Mouse (Mus musculus): Measurements from ENCODE around the gene B230118H07Rik. TPM values are rescaled to one million over a fixed set of nuclear protein-coding genes. Genes with fewer than 3 reads are reported as not detected.

Gene B230118H07Rik
- polyA plus RNA-seq, 1 experiment, result 0.46 TPM

- Histone ChIP-seq H3K27me3 (ENCODE audit: control insufficient read depth, insufficient read depth, low read length) (no peaks in the 10 kb centered on the region), H3K27ac (ENCODE audit: insufficient read depth, low read depth, low read length) (no peak overlapping the region), H3K4me1 (ENCODE audit: control insufficient read depth, insufficient read depth, insufficient read length, low read length) (no peaks in the 10 kb centered on the region; the same call in 1 of the 2 replicates), H3K4me3 (ENCODE audit: low read depth, low read length) (no peak overlapping the region), H3K36me3 (ENCODE audit: control insufficient read depth, insufficient read depth, low read length) (no peaks in the 10 kb centered on the region)
- WGBS, result 88% methylated on average over 6 of the region's 6 CpGs
- TF ChIP-seq CTCF (IDR thresholded peaks at IDR 0.05; ENCODE audit: extremely low read depth, insufficient read length, insufficient replicate concordance, low read depth, low read length) (no peak), POLR2A (IDR thresholded peaks at IDR 0.05; ENCODE audit: low read depth, low read length) (no peak)
Measured at GRCm38 (mm10) chr2:101563206-101563605, 86.1 kb downstream of the B230118H07Rik start.

GRCm38 (mm10) chr2:101559431-101559830 lies 89.9 kb downstream of the B230118H07Rik start:
- TF ChIP-seq POLR2A (IDR thresholded peaks at IDR 0.05; ENCODE audit: low read depth, low read length), result no peak
- TF ChIP-seq CTCF (IDR thresholded peaks at IDR 0.05; ENCODE audit: extremely low read depth, insufficient read length, insufficient replicate concordance, low read depth, low read length), result no peak
- no peak overlapping the region for H3K4me3 ChIP-seq (ENCODE audit: low read depth, low read length)
- H3K4me1 ChIP-seq (ENCODE audit: control insufficient read depth, insufficient read depth, insufficient read length, low read length), result no peaks in the 10 kb centered on the region
- H3K27me3 ChIP-seq (ENCODE audit: control insufficient read depth, insufficient read depth, low read length), result no peaks in the 10 kb centered on the region
- no peak overlapping the region for H3K27ac ChIP-seq (ENCODE audit: insufficient read depth, low read depth, low read length)
- no peaks in the 10 kb centered on the region for H3K36me3 ChIP-seq (ENCODE audit: control insufficient read depth, insufficient read depth, low read length)
- 80% methylated on average over 3 of the region's 3 CpGs for WGBS

GRCm38 (mm10) chr2:101555886-101556285 lies 93.4 kb downstream of the B230118H07Rik start:
- Histone ChIP-seq H3K36me3 (ENCODE audit: control insufficient read depth, insufficient read depth, low read length) (no peaks in the 10 kb centered on the region), H3K4me3 (ENCODE audit: low read depth, low read length) (no peak overlapping the region), H3K4me1 (ENCODE audit: control insufficient read depth, insufficient read depth, insufficient read length, low read length) (no peaks in the 10 kb centered on the region), H3K27ac (ENCODE audit: insufficient read depth, low read depth, low read length) (no peak overlapping the region), H3K27me3 (ENCODE audit: control insufficient read depth, insufficient read depth, low read length) (no peaks in the 10 kb centered on the region)
- TF ChIP-seq CTCF (IDR thresholded peaks at IDR 0.05; ENCODE audit: extremely low read depth, insufficient read length, insufficient replicate concordance, low read depth, low read length), result no peak
- no peak for TF ChIP-seq POLR2A (IDR thresholded peaks at IDR 0.05; ENCODE audit: low read depth, low read length)
- 89% methylated on average over 1 of the region's 1 CpGs for WGBS

GRCm38 (mm10) chr2:101553851-101554250 lies 95.5 kb downstream of the B230118H07Rik start:
- Histone ChIP-seq H3K4me3 (ENCODE audit: low read depth, low read length) (no peak overlapping the region), H3K4me1 (ENCODE audit: control insufficient read depth, insufficient read depth, insufficient read length, low read length) (no peaks in the 10 kb centered on the region), H3K27ac (ENCODE audit: insufficient read depth, low read depth, low read length) (no peak overlapping the region), H3K27me3 (ENCODE audit: control insufficient read depth, insufficient read depth, low read length) (no peaks in the 10 kb centered on the region), H3K36me3 (ENCODE audit: control insufficient read depth, insufficient read depth, low read length) (no peaks in the 10 kb centered on the region)
- 80% methylated on average over 5 of the region's 5 CpGs for WGBS
- TF ChIP-seq CTCF (IDR thresholded peaks at IDR 0.05; ENCODE audit: extremely low read depth, insufficient read length, insufficient replicate concordance, low read depth, low read length) (no peak), POLR2A (IDR thresholded peaks at IDR 0.05; ENCODE audit: low read depth, low read length) (no peak)

GRCm38 (mm10) chr2:101552301-101552700 lies 97.0 kb downstream of the B230118H07Rik start:
- no peaks in the 10 kb centered on the region for H3K27me3 ChIP-seq (ENCODE audit: control insufficient read depth, insufficient read depth, low read length)
- TF ChIP-seq POLR2A (IDR thresholded peaks at IDR 0.05; ENCODE audit: low read depth, low read length), result no peak
- 91% methylated on average over 8 of the region's 8 CpGs for WGBS
- no peak overlapping the region for H3K27ac ChIP-seq (ENCODE audit: insufficient read depth, low read depth, low read length)
- no peaks in the 10 kb centered on the region for H3K4me1 ChIP-seq (ENCODE audit: control insufficient read depth, insufficient read depth, insufficient read length, low read length)
- no peak overlapping the region for H3K4me3 ChIP-seq (ENCODE audit: low read depth, low read length)
- no peaks in the 10 kb centered on the region for H3K36me3 ChIP-seq (ENCODE audit: control insufficient read depth, insufficient read depth, low read length)

GRCm38 (mm10) chr2:101551026-101551719 lies 98.2 kb downstream of the B230118H07Rik start:
- Histone ChIP-seq H3K27ac (ENCODE audit: insufficient read depth, low read depth, low read length) (no peak overlapping the region), H3K4me1 (ENCODE audit: control insufficient read depth, insufficient read depth, insufficient read length, low read length) (no peaks in the 10 kb centered on the region), H3K4me3 (ENCODE audit: low read depth, low read length) (no peak overlapping the region), H3K36me3 (ENCODE audit: control insufficient read depth, insufficient read depth, low read length) (no peaks in the 10 kb centered on the region), H3K27me3 (ENCODE audit: control insufficient read depth, insufficient read depth, low read length) (no peaks in the 10 kb centered on the region)
- no peak for TF ChIP-seq CTCF (IDR thresholded peaks at IDR 0.05; ENCODE audit: extremely low read depth, insufficient read length, insufficient replicate concordance, low read depth, low read length)
- TF ChIP-seq POLR2A (IDR thresholded peaks at IDR 0.05; ENCODE audit: low read depth, low read length), result no peak
- 73% methylated on average over 6 of the region's 6 CpGs for WGBS

- Histone ChIP-seq H3K27me3 (ENCODE audit: control insufficient read depth, insufficient read depth, low read length) (no peaks in the 10 kb centered on the region), H3K27ac (ENCODE audit: insufficient read depth, low read depth, low read length) (no peak overlapping the region), H3K36me3 (ENCODE audit: control insufficient read depth, insufficient read depth, low read length) (no peaks in the 10 kb centered on the region), H3K4me1 (ENCODE audit: control insufficient read depth, insufficient read depth, insufficient read length, low read length) (no peaks in the 10 kb centered on the region), H3K4me3 (ENCODE audit: low read depth, low read length) (no peak overlapping the region)
- 33% methylated on average over 2 of the region's 2 CpGs for WGBS
- TF ChIP-seq POLR2A (IDR thresholded peaks at IDR 0.05; ENCODE audit: low read depth, low read length) (no peak), CTCF (IDR thresholded peaks at IDR 0.05; ENCODE audit: extremely low read depth, insufficient read length, insufficient replicate concordance, low read depth, low read length) (no peak)
Measured at GRCm38 (mm10) chr2:101550176-101550575, 99.2 kb downstream of the B230118H07Rik start.
